Mouse (Mus musculus): ENCODE measurements at regions not wholly inside any gene's neighbourhood (a gene's known extent, or its start where the extent isn't known, plus 50 kb on each side); places are given as distances from the start of the nearest gene placed in this dataset.

DNA sequence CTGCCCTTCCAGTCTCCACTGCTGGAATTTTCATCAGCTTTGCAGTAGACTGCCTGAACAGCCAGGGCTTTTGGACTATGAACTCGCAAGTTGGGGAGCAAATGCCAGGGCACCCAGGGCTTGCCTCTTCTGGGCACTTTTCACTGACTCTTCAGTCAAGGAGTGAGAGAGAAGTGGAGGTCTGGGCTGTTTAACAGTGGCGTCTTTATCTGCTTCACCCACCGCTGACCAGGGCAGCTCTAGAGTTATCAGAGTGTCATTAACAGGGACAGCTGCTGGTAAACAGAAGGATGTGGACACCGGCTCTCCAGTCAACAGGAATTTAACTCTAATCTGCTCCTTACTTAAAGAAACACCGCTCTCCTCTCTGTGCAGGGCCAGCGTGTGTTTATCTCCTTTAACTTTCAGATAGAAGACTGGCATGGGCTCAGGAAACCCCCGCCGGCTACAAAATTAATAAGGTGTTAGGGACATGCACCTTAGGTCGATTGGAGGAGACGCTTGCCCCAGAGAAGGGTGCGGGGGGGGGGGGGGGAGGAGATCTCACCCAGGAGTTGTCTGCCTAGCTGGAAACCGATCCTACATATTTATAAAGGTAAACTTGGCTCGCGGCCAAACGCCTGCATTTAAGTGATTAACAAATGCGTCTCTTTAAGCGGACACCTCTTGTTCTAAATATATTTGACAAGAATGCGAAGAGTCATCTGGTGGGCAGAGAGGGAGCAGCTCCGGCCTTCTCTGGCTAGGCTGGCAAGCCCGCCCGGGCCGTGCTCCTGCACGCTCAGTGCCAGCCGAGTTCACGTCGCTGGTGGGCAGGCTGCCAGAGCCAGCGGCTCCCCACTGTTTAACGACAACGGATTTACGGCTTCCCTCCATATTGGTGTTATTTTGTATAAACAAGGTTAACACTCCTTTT is 258.4 kb upstream of the Nr2f2 start:
- Histone ChIP-seq H3K27ac (peak overlapping the region; percentile 81), H3K4me1 (replicated peaks) (peaks cover 28% of the 10 kb centered on the region), H3K36me3 (no peaks in the 10 kb centered on the region), H3K27me3 (ENCODE audit: insufficient read depth, poor library complexity, severe bottlenecking) (peaks cover 15% of the 10 kb centered on the region), H3K4me3 (peak overlapping the region; percentile 46), H3K9me3 (no peaks in the 10 kb centered on the region)
- WGBS: 3% methylated on average over 30 of the region's 30 CpGs
- peak; percentile 41 for DNase-seq (ENCODE audit: low spot score)

DNA sequence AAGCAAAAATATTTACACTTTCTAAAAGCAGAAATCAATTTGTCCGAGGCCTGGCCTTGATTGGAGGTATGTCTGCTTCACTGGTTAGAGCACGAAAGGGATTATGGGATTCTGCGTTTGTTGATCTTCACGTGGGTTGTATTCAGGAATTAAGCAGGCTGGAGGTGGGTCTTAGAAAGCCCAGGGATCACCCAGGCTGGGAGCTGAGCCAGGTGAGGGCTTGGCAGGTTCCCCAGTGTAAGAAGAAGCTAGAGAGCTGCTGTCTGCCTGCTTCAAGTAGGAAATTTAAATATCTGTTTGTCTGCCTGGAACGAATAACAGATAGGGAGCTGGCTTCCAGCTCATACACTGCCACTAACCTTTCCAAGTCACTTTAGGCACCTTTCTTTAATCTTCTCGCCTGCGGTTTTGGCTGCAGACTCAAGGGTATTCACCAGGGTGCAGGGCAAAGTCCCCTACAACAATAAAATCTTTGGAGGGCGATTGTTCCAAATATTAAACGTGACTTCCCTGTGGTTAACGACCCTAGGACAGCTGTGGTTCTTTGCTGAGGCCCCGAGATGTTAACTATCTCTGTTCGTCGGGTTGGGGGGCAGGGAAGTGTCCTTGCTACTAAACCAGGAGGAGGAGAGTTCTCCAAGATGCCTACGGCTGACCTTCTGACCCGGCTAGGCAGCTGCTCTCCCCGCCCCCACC is 257.6 kb upstream of the Nr2f2 start:
- peak overlapping the region; percentile 46 for H3K4me3 ChIP-seq
- H3K27ac ChIP-seq: peak overlapping the region; percentile 81
- peaks cover 28% of the 10 kb centered on the region for H3K4me1 ChIP-seq (replicated peaks)
- H3K36me3 ChIP-seq: no peaks in the 10 kb centered on the region
- H3K27me3 ChIP-seq (ENCODE audit: insufficient read depth, poor library complexity, severe bottlenecking): peaks cover 15% of the 10 kb centered on the region
- WGBS: 4% methylated on average over 16 of the region's 16 CpGs
- no peaks in the 10 kb centered on the region for H3K9me3 ChIP-seq
- DNase-seq (ENCODE audit: low spot score): peak; percentile 82

DNA sequence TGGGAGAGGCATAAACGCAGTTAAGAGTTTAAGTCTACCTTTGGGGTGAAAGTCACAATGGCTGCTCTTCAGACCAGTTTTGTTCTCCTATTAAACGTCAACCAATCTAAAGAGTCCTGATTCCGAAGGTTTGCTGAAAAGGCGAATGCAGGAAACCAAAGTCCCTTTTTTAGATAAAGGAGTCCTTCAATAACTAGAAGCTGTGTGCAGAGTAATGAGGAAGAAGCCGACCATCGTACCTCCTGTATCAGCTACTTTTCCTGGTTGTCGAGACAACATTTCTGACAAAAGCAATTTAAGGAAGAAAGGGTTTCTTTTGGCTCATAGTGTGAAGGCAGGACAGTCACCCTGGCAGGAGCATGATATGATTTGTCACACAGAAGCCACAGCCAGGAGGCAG is 252.9 kb upstream of the Nr2f2 start:
- H3K4me1 ChIP-seq (replicated peaks): peaks cover 12% of the 10 kb centered on the region
- no peaks in the 10 kb centered on the region for H3K36me3 ChIP-seq
- DNase-seq (ENCODE audit: low spot score): no peak
- no peak overlapping the region for H3K4me3 ChIP-seq
- H3K27me3 ChIP-seq (ENCODE audit: insufficient read depth, poor library complexity, severe bottlenecking): no peaks in the 10 kb centered on the region
- no peaks in the 10 kb centered on the region for H3K9me3 ChIP-seq
- 91% methylated on average over 7 of the region's 7 CpGs for WGBS
- no peak overlapping the region for H3K27ac ChIP-seq

DNA sequence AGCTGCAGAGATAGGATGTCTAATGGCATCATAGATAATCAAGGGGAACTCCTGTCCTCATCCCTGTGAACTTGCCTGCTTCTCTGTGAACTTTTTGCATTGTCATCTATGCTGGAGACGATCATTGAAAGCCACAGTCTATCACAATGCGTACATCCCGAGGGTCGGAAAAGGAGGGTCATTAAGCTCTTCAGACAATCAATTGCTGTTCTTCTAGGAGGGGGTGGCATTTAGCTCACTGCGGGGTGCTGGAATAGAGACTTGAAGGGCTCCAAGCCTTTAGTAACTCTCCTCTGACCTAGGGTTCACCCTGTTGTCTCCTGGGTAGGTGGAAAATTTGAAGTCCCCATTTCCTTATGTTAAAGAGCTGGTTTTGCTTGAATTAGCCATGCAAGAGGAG is 251.7 kb upstream of the Nr2f2 start:
- no peaks in the 10 kb centered on the region for H3K36me3 ChIP-seq
- no peak for DNase-seq (ENCODE audit: low spot score)
- 52% methylated on average over 5 of the region's 5 CpGs for WGBS

DNA sequence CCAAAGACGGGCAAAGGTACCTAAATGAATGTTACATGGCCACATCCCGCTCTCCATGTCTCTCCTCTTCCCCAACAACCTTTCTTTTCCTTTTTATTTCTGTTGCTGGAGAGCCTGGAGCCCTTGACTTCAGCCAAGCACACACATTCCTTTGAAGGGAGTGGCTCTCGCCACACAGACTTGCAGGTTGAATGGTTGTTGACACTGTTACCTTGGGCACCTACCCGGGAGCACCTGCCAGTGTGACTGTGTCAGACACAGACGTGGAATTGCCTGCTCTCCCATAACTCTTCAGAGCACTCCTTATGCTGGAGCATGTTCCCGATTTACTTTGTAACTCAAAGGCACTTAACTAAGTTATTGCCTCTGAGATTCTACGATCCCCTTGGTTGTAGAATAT is 240.0 kb upstream of the Nr2f2 start:
- WGBS: 93% methylated on average over 7 of the region's 7 CpGs
- no peak overlapping the region for H3K4me3 ChIP-seq
- H3K9me3 ChIP-seq: no peaks in the 10 kb centered on the region
- no peaks in the 10 kb centered on the region for H3K4me1 ChIP-seq (replicated peaks)
- no peak overlapping the region for H3K27ac ChIP-seq
- no peaks in the 10 kb centered on the region for H3K27me3 ChIP-seq (ENCODE audit: insufficient read depth, poor library complexity, severe bottlenecking)
- H3K36me3 ChIP-seq: no peaks in the 10 kb centered on the region
- DNase-seq (ENCODE audit: low spot score): no peak

More for the DNA sequence above, 251.7 kb upstream of the Nr2f2 start:
- H3K9me3 ChIP-seq: no peaks in the 10 kb centered on the region
- no peak overlapping the region for H3K27ac ChIP-seq
- no peaks in the 10 kb centered on the region for H3K27me3 ChIP-seq (ENCODE audit: insufficient read depth, poor library complexity, severe bottlenecking)
- H3K4me1 ChIP-seq (replicated peaks): 0 out of 2 replicates have a peak, but pooled peaks cover 5% of the 10 kb centered on the region
- H3K4me3 ChIP-seq: no peak overlapping the region

DNA sequence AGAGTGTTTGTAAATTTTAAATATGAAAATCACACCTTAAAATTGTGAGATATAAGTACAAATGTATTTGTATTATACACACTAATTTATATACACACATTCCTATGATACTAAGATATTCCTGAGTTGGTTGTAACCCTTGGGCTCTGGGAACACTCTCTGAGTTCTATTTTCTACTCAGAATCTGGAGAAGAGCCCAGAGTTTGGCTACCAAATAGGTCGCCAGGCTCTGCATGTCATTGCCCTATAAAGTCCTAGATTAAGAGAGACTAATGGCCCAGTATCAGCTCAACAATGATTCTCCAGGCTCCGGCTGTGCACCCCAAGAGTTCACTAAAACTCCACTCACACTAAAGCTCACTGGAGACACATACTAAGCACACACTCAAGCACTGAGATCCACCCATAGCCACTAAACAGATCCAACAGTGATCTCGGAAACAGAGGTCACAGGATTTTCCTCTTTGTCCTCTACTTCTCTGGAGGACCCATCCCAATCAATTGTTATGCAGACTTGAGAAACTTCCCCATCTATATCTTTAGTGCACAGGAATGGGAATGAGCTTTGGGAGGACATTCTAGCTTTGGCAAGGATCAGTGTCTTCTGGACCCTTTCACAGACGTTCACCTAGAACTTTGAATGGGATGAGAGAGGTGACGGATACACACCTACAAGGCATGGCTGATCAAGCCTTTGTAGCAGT is 238.1 kb upstream of the Nr2f2 start:
- no peaks in the 10 kb centered on the region for H3K27me3 ChIP-seq (ENCODE audit: insufficient read depth, poor library complexity, severe bottlenecking)
- no peaks in the 10 kb centered on the region for H3K4me1 ChIP-seq (replicated peaks)
- DNase-seq (ENCODE audit: low spot score): no peak
- WGBS: 90% methylated on average over 5 of the region's 5 CpGs
- H3K9me3 ChIP-seq: no peaks in the 10 kb centered on the region
- no peak overlapping the region for H3K27ac ChIP-seq
- H3K36me3 ChIP-seq: no peaks in the 10 kb centered on the region
- no peak overlapping the region for H3K4me3 ChIP-seq

DNA sequence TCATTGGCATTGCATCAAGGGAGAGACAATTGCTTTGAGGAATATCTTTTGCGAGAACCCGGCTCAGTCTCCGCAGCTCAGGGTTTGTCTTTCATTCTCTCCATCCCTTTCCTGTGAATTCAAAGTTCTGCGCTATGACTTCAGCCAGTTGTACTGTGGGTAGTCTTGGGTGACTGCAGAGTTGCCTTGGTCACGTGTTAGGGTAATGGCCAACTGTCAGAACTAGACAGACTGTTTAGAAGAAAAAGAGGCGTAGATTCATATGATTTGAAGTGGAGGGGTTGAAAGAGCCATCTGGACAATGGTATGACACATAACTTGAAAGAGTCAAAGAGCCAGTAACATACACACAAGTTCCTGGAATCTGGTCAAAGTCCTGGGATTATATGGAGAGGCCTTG is 226.5 kb upstream of the Nr2f2 start:
- Histone ChIP-seq H3K4me1 (replicated peaks) (peaks cover 27% of the 10 kb centered on the region), H3K27me3 (ENCODE audit: insufficient read depth, poor library complexity, severe bottlenecking) (0 out of 2 replicates have a peak, but pooled peaks cover 9% of the 10 kb centered on the region), H3K4me3 (no peak overlapping the region), H3K9me3 (0 out of 2 replicates have a peak, but pooled peaks cover 2% of the 10 kb centered on the region), H3K27ac (no peak overlapping the region), H3K36me3 (no peaks in the 10 kb centered on the region)
- no peak for DNase-seq (ENCODE audit: low spot score)
- 91% methylated on average over 6 of the region's 6 CpGs for WGBS

DNA sequence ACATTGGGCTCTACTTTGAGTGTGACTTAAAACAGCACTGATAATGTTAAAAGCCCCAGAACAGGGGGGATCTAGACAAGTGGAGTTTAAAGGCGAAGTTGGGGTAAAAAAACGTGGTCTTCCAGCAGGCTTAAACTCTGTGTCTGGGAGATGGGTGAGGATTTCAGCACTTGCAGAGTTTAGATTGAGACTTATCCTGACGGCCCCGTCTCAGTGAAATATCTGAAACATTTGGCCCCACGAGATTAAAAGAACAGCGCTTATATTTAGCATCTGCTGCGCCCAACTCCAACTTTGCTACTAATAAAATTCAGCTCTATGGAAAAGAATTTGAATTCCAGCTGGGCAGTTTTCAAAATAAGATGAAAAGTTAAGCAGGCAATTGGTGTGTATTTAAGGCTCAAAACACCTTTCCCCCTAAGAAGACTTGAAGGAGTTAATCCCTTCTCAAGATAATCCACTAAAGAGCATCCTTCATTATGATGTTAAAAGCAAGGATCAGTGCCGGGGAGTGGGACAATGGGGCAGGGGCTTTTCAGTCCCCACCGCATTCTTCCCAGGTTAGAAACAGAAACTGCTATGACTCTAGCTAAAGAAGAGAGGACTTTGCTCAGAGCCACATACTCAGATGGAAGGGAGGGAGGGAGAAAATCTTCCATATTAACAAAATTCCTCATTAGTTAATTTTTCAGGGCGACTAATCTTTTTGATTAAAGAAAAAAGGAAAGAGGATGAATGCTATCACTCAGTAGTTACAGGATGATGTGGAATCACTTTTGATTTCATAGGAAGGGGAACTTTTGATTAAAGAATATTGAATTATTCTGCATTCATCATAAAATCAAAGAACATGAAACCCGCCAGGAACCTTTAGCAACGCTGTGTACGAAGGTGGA is 225.1 kb upstream of the Nr2f2 start:
- WGBS: 17% methylated on average over 13 of the region's 13 CpGs
- peaks cover 27% of the 10 kb centered on the region for H3K4me1 ChIP-seq (replicated peaks)
- 0 out of 2 replicates have a peak, but pooled peaks cover 9% of the 10 kb centered on the region for H3K27me3 ChIP-seq (ENCODE audit: insufficient read depth, poor library complexity, severe bottlenecking)
- peak overlapping the region; percentile 53 for H3K27ac ChIP-seq
- no peak for DNase-seq (ENCODE audit: low spot score)
- no peak overlapping the region for H3K4me3 ChIP-seq
- no peaks in the 10 kb centered on the region for H3K36me3 ChIP-seq
- H3K9me3 ChIP-seq: 0 out of 2 replicates have a peak, but pooled peaks cover 2% of the 10 kb centered on the region

DNA sequence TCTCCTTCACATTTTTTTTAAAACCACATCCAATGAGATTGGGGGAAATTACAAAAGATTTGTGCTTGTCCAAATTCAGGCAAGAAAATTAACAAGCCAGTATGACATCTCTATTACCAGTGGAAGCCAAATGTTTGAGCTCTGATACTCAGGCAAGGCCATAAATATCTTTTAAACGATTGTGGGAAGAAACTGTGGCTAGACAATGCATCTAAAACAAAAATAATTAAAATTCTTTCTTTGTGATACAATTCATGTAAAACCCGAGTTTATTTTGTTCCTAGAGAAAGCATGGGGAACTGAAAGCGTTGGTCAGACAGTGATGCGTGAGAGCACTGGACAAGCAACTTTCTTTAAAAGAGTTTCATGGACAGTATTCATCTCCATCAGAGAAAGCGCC is 223.2 kb upstream of the Nr2f2 start:
- peaks cover 27% of the 10 kb centered on the region for H3K4me1 ChIP-seq (replicated peaks)
- H3K36me3 ChIP-seq: no peaks in the 10 kb centered on the region
- DNase-seq (ENCODE audit: low spot score): no peak
- no peak overlapping the region for H3K4me3 ChIP-seq
- H3K27me3 ChIP-seq (ENCODE audit: insufficient read depth, poor library complexity, severe bottlenecking): 0 out of 2 replicates have a peak, but pooled peaks cover 9% of the 10 kb centered on the region
- 59% methylated on average over 5 of the region's 5 CpGs for whole genome bisulfite sequencing
- H3K27ac ChIP-seq: no peak overlapping the region; the same call in 1 of the 2 replicates
- 0 out of 2 replicates have a peak, but pooled peaks cover 2% of the 10 kb centered on the region for H3K9me3 ChIP-seq

DNA sequence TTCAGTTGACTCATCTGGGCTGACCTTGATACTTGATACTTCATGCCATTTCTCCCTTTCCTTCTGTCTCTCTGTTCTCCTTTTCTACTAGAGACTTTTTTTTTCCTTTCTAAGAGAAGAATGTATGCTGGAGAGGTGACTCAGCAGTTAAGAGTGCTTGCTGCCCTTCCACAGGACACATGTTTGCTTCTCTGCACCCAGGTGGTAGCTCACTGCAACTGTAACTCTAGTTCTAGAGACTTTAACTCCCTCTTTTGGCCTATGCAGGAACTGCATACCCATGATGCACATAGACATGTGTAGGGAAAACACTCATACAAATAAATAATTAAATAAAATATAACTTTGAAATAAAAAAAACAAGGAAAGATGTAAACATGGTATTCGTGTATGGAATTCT is 221.5 kb upstream of the Nr2f2 start:
- DNase-seq (ENCODE audit: low spot score): no peak
- WGBS: 96% methylated on average over 1 of the region's 1 CpGs
- Histone ChIP-seq H3K27ac (no peak overlapping the region), H3K4me3 (no peak overlapping the region), H3K9me3 (0 out of 2 replicates have a peak, but pooled peaks cover 2% of the 10 kb centered on the region), H3K4me1 (replicated peaks) (peaks cover 30% of the 10 kb centered on the region), H3K36me3 (no peaks in the 10 kb centered on the region), H3K27me3 (ENCODE audit: insufficient read depth, poor library complexity, severe bottlenecking) (peaks cover 12% of the 10 kb centered on the region; the same call in 1 of the 2 replicates)

DNA sequence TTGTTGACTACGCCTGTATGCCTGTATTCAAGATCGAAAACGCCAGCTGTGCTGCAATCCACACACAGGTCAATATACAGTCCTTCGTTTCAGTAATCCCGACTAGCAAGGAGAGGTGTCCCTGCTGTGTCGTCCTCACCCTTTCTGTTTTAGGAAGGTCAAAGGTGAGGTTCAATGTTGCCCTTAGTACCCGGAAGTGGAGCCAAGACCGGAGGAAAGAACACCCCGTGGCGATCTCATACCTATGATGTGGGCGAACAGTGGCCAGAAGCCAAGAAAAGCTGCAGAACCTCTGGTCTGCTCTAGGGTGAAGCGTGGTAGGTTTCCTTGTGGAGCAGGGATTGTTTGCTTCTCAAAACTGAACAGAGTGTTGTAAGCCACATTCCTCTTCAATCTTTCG is 217.9 kb upstream of the Nr2f2 start:
- H3K36me3 ChIP-seq: no peaks in the 10 kb centered on the region
- H3K4me3 ChIP-seq: no peak overlapping the region
- peaks cover 8% of the 10 kb centered on the region; the same call in 1 of the 2 replicates for H3K27me3 ChIP-seq (ENCODE audit: insufficient read depth, poor library complexity, severe bottlenecking)
- no peak overlapping the region for H3K27ac ChIP-seq
- H3K4me1 ChIP-seq (replicated peaks): peaks cover 6% of the 10 kb centered on the region; the same call in 1 of the 2 replicates
- WGBS: 74% methylated on average over 13 of the region's 13 CpGs
- no peak for DNase-seq (ENCODE audit: low spot score)
- 0 out of 2 replicates have a peak, but pooled peaks cover 2% of the 10 kb centered on the region for H3K9me3 ChIP-seq
